Mouse (Mus musculus) limb, embryonic 10.5 days (tissue): ENCODE results near the gene Oma1. TPM values are rescaled to one million over a fixed set of nuclear protein-coding genes. Genes with fewer than 3 reads are reported as not detected.

Experiments
- DNase-seq: peaks from one replicate; pipeline ENCODE4 v3.0.0-alpha.2; 2017; ENCODE audit warnings: low spot score
- H3K27ac ChIP-seq: fragments of 300-500 bp; sonication (generic); 2 replicates; pipeline ENCODE4 v1.5.1; 2016; ENCODE audit warnings: mild to moderate bottlenecking
- H3K27me3 ChIP-seq: fragments of 300-500 bp; sonication (generic); 2 replicates; pipeline ENCODE4 v1.6.1; 2016; ENCODE audit warnings: low read depth, mild to moderate bottlenecking; ENCODE audit not compliant: poor library complexity, severe bottlenecking
- H3K36me3 ChIP-seq: fragments of 300-500 bp; sonication (generic); 2 replicates; pipeline ENCODE4 v1.6.1; 2016; ENCODE audit warnings: mild to moderate bottlenecking, moderate library complexity
- H3K4me1 ChIP-seq: fragments of 300-500 bp; sonication (generic); 2 replicates; pipeline ENCODE4 v1.6.1; 2016
- H3K4me3 ChIP-seq: fragments of 300-500 bp; sonication (generic); 2 replicates; pipeline ENCODE4 v1.5.1; 2016; ENCODE audit warnings: mild to moderate bottlenecking, moderate library complexity
- H3K9me3 ChIP-seq: fragments of 300-500 bp; sonication (generic); replicated peaks from 2 replicates; pipeline ENCODE4 v1.6.1; 2016; ENCODE audit warnings: mild to moderate bottlenecking
- WGBS: fragments of 180-500 bp; shearing (Covaris S2); methylation state at CpG from one replicate; pipeline ENCODE4 v1.1.7; 2016; 5-methylcytosine and 5-hydroxymethylcytosine counted together
- polyA plus RNA-seq: library from polyadenylated mRNA; unstranded; fragments of >200 nt; fragmentation: Nextera tagmentation; extraction: Ambion mirVana; gene quantifications from 2 replicates; pipeline ENCODE4 v1.2.1, GENCODE M21; 2016

Oma1 gene
- polyA plus RNA-seq, 1 experiment from 2014 or later: 16.7 TPM

GRCm38 (mm10) chr4:103385031-103385430 is 71.4 kb downstream of the Oma1 start:
- DNase-seq: no peak
- H3K4me3 ChIP-seq: no peak overlapping the region
- WGBS: 80% methylated on average over 4 of the region's 4 CpGs
- H3K9me3 ChIP-seq: no peaks in the 10 kb centered on the region
- no peaks in the 10 kb centered on the region for H3K27me3 ChIP-seq
- no peak overlapping the region for H3K27ac ChIP-seq
- peaks cover 5% of the 10 kb centered on the region; the same call in 1 of the 2 replicates for H3K4me1 ChIP-seq
- no peaks in the 10 kb centered on the region for H3K36me3 ChIP-seq

- 76% methylated on average over 4 of the region's 4 CpGs for WGBS
- Histone ChIP-seq H3K27me3 (no peaks in the 10 kb centered on the region), H3K4me3 (no peak overlapping the region), H3K36me3 (no peaks in the 10 kb centered on the region), H3K27ac (no peak overlapping the region), H3K9me3 (no peaks in the 10 kb centered on the region), H3K4me1 (peaks cover 5% of the 10 kb centered on the region; the same call in 1 of the 2 replicates)
- no peak for DNase-seq
These were observed 72.5 kb downstream of the Oma1 start for GRCm38 (mm10) chr4:103385835-103386787.

GRCm38 (mm10) chr4:103387292-103387691 is 73.7 kb downstream of the Oma1 start:
- Histone ChIP-seq H3K9me3 (no peaks in the 10 kb centered on the region), H3K36me3 (no peaks in the 10 kb centered on the region), H3K4me1 (peaks cover 5% of the 10 kb centered on the region; the same call in 1 of the 2 replicates), H3K27ac (no peak overlapping the region), H3K4me3 (no peak overlapping the region), H3K27me3 (no peaks in the 10 kb centered on the region)
- no peak for DNase-seq
- WGBS: 89% methylated on average over 3 of the region's 3 CpGs

GRCm38 (mm10) chr4:103388530-103389178 is 75.0 kb downstream of the Oma1 start:
- no peak overlapping the region for H3K4me3 ChIP-seq
- DNase-seq: no peak
- H3K27me3 ChIP-seq: no peaks in the 10 kb centered on the region
- 85% methylated on average over 8 of the region's 8 CpGs for WGBS
- H3K9me3 ChIP-seq: no peaks in the 10 kb centered on the region
- no peak overlapping the region for H3K27ac ChIP-seq
- no peaks in the 10 kb centered on the region for H3K36me3 ChIP-seq
- H3K4me1 ChIP-seq: peaks cover 5% of the 10 kb centered on the region; the same call in 1 of the 2 replicates

- no peaks in the 10 kb centered on the region for H3K36me3 ChIP-seq
- no peak overlapping the region for H3K27ac ChIP-seq
- peaks cover 5% of the 10 kb centered on the region; the same call in 1 of the 2 replicates for H3K4me1 ChIP-seq
- DNase-seq: no peak
- H3K4me3 ChIP-seq: no peak overlapping the region
- no peaks in the 10 kb centered on the region for H3K27me3 ChIP-seq
- no peaks in the 10 kb centered on the region for H3K9me3 ChIP-seq
- 32% methylated on average over 3 of the region's 3 CpGs for WGBS
These were observed 76.0 kb downstream of the Oma1 start for GRCm38 (mm10) chr4:103389583-103389982.

- Histone ChIP-seq H3K27ac (no peak overlapping the region), H3K27me3 (no peaks in the 10 kb centered on the region), H3K9me3 (no peaks in the 10 kb centered on the region), H3K4me1 (peaks cover 5% of the 10 kb centered on the region; the same call in 1 of the 2 replicates), H3K4me3 (no peak overlapping the region), H3K36me3 (no peaks in the 10 kb centered on the region)
- WGBS: 70% methylated on average over 2 of the region's 2 CpGs
- DNase-seq: no peak
These were observed 76.9 kb downstream of the Oma1 start for GRCm38 (mm10) chr4:103390499-103390898.

GRCm38 (mm10) chr4:103395066-103395465 is 81.5 kb downstream of the Oma1 start:
- no peaks in the 10 kb centered on the region for H3K36me3 ChIP-seq
- H3K27ac ChIP-seq: no peak overlapping the region
- 91% methylated on average over 4 of the region's 4 CpGs for WGBS
- DNase-seq: no peak
- H3K9me3 ChIP-seq: no peaks in the 10 kb centered on the region
- no peak overlapping the region for H3K4me3 ChIP-seq
- H3K4me1 ChIP-seq: no peaks in the 10 kb centered on the region
- H3K27me3 ChIP-seq: no peaks in the 10 kb centered on the region

- 84% methylated on average over 9 of the region's 9 CpGs for WGBS
- Histone ChIP-seq H3K4me3 (no peak overlapping the region), H3K36me3 (no peaks in the 10 kb centered on the region), H3K27me3 (no peaks in the 10 kb centered on the region), H3K9me3 (no peaks in the 10 kb centered on the region), H3K4me1 (no peaks in the 10 kb centered on the region), H3K27ac (no peak overlapping the region)
- no peak for DNase-seq
These were observed 82.3 kb downstream of the Oma1 start for GRCm38 (mm10) chr4:103395905-103396304.

GRCm38 (mm10) chr4:103396876-103397275 is 83.3 kb downstream of the Oma1 start:
- H3K4me1 ChIP-seq: no peaks in the 10 kb centered on the region
- no peak overlapping the region for H3K4me3 ChIP-seq
- H3K9me3 ChIP-seq: no peaks in the 10 kb centered on the region
- H3K36me3 ChIP-seq: no peaks in the 10 kb centered on the region
- H3K27ac ChIP-seq: no peak overlapping the region
- 93% methylated on average over 4 of the region's 4 CpGs for WGBS
- H3K27me3 ChIP-seq: no peaks in the 10 kb centered on the region
- DNase-seq: no peak

- Histone ChIP-seq H3K36me3 (no peaks in the 10 kb centered on the region), H3K4me1 (no peaks in the 10 kb centered on the region), H3K4me3 (no peak overlapping the region), H3K27me3 (no peaks in the 10 kb centered on the region), H3K9me3 (no peaks in the 10 kb centered on the region), H3K27ac (no peak overlapping the region)
- WGBS: 73% methylated on average over 4 of the region's 4 CpGs
- DNase-seq: no peak
These were observed 89.0 kb downstream of the Oma1 start for GRCm38 (mm10) chr4:103402581-103402980.

GRCm38 (mm10) chr4:103405321-103405720 is 91.7 kb downstream of the Oma1 start:
- no peaks in the 10 kb centered on the region for H3K27me3 ChIP-seq
- no peak overlapping the region for H3K27ac ChIP-seq
- H3K9me3 ChIP-seq: no peaks in the 10 kb centered on the region
- H3K36me3 ChIP-seq: no peaks in the 10 kb centered on the region
- no peak for DNase-seq
- no peaks in the 10 kb centered on the region; the same call in 1 of the 2 replicates for H3K4me1 ChIP-seq
- WGBS: 77% methylated on average over 3 of the region's 3 CpGs
- H3K4me3 ChIP-seq: no peak overlapping the region

- DNase-seq: no peak
- 22% methylated on average over 4 of the region's 4 CpGs for WGBS
- Histone ChIP-seq H3K4me1 (no peaks in the 10 kb centered on the region; the same call in 1 of the 2 replicates), H3K27me3 (no peaks in the 10 kb centered on the region), H3K27ac (no peak overlapping the region), H3K4me3 (no peak overlapping the region), H3K9me3 (no peaks in the 10 kb centered on the region), H3K36me3 (no peaks in the 10 kb centered on the region)
These were observed 96.7 kb downstream of the Oma1 start for GRCm38 (mm10) chr4:103410217-103410799.
